Mouse (Mus musculus): Measurements from ENCODE around the gene Rhbdd1.
A peak's percentile ranks its signal among the peaks of the same experiment; 100 is the strongest.

Rhbdd1 gene

DNA sequence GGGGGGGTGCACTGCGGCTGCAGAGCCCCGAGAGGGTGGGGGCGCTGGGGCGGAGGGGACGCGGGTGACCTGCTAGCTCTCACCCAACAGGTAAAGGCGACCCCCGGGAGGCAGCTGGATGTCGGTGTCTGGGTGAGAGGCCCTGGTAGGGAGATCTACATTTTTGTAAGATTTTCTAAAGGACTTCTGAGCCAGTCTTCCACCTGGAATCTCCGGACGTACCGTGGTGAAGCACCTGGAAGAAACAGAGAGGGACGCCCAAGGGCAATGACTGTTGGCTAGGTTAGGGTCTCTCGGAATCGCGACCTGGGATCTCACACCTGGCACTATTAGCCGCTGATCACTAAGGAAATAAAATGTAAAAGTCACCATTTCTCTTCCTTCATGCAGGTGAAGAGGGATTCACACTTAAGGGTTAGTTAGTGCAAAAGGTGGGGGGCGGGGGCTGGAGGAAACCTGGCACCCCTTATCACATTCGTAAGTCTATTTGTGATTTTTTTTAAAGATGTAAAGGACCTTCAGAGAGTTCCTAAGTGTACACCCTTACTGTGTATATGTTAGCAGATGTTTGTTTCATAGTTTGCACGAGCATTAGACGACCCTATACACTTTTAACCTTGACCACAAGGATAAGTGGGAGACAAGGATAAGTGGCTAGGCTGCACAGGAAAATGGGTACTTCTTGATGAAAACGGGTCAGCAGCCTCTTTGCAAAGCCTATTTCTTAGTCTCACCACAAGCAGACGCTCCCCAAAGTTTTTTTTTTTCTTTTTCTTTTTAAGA lies 24.1 kb upstream of the Rhbdd1 start:
- no peak for DNase-seq (ENCODE audit: low spot score in 2 of 2)

DNA sequence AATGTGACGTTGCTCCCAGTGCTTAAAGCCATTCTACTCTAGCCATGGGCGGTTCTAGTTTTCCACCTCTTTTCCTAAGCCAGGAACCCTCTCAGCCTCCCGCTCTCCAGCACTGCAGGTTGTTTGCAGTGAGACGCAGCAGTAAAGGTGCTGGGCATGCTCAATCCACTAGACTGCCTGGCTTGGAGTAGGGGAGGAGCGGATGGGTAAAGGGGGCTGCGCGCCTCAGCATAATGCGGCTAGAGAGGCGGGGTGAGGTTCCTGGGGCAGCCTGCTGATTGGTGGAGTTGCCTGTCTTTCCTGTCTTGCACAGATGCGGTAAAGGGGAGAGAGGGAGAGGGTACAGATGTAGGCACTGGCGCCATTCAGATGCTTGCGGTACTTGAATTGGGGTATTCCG lies 23.5 kb upstream of the Rhbdd1 start:
- DNase-seq (ENCODE audit: low spot score in 2 of 2) = peak; percentile 63 to 75

GRCm38 (mm10) chr1:82294102-82294501 lies 22.1 kb upstream of the Rhbdd1 start:
- DNase-seq (ENCODE audit: low spot score in 2 of 2) = peak in 1 of 2 experiments; percentile 28

DNA sequence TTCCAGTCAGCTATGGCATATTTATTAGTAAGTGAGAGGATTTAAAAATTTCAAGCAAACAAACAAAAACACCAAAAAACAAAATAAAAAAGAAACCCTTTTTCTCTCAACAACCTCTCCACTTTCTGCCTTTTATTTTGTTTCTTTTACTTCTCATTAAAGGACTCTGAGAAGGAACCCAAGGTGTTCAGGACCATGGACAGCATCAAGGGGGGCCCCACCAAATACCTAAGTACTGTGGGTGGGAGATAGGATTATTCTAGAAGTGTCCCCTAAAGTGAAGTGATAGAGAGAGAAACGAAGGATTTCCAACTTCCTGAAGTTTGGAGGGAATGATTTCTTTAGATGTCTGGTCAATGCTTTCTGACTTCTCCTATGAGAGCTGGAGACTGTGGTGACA lies 17.7 kb upstream of the Rhbdd1 start:
- DNase-seq (ENCODE audit: low spot score in 2 of 2) = no peak

- DNase-seq (ENCODE audit: low spot score in 2 of 2) = no peak
These were observed 11.8 kb upstream of the Rhbdd1 start for GRCm38 (mm10) chr1:82304483-82304882.

- DNase-seq (ENCODE audit: low spot score in 2 of 2) = no peak
These were observed 484 bp downstream of the Rhbdd1 start for GRCm38 (mm10) chr1:82316746-82317126.

GRCm38 (mm10) chr1:82320456-82320855 lies 4.2 kb downstream of the Rhbdd1 start:
- DNase-seq (ENCODE audit: low spot score in 2 of 2) = no peak

DNA sequence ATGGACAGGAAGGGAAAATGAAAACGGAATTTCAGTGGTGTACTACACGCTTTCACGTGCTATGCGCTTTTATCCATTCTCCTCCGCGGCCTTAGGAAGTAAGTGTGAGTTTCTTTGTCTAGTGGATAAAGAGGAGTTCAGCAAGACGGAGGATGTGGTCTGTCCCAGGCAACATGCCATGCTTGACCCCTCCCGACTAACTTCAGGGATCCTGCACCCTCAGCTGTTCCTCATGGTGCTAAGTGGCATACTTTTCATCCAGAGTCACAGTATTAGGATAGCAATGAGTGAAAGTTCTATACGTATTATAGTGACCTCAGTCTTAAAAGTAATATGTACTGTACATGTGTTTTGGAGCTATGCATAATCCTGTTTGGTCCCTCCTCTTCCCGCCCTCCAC lies 4.6 kb downstream of the Rhbdd1 start:
- no peak for DNase-seq (ENCODE audit: low spot score in 2 of 2)

- DNase-seq (ENCODE audit: low spot score in 2 of 2) = no peak
These were observed 5.2 kb downstream of the Rhbdd1 start for GRCm38 (mm10) chr1:82321441-82321840.

DNA sequence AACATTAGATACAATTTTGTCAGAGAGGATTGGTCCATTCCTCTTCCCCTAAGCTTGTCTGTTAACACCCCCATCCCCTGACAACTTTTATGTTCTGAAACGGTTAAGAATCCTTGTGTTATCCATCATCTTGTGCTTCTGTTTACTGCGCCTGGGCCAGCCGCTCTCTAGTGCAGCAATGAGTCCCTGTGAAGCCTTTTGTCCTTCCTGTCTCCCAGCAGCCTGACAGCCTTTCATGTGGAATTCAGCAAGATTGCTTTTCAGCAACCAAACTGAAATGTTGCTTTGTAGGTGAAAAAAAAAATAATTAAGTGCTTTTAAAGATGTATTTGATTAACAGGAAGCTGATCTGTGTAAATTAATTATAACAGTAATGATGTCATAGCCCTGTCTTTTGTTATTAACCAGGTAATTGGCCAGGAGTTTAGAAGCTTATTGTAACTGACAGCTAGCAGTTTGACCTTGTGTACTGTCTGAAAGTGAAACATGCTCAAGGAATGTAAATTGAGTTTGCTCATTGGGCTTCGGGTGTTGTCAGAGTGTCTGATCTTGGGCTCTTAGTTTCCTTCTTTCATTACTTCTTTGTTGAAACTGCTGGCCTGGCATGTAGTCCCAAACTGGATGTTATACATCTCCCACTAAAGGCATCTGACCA lies 8.0 kb downstream of the Rhbdd1 start:
- DNase-seq (ENCODE audit: low spot score in 2 of 2) = no peak

- no peak for DNase-seq (ENCODE audit: low spot score in 2 of 2)
These were observed 9.9 kb downstream of the Rhbdd1 start for GRCm38 (mm10) chr1:82326120-82326519.

- DNase-seq (ENCODE audit: low spot score in 2 of 2) = no peak
These were observed 12.0 kb downstream of the Rhbdd1 start for GRCm38 (mm10) chr1:82328033-82328775.

- no peak for DNase-seq (ENCODE audit: low spot score in 2 of 2)
These were observed 13.1 kb downstream of the Rhbdd1 start for GRCm38 (mm10) chr1:82329237-82329953.

- no peak for DNase-seq (ENCODE audit: low spot score in 2 of 2)
These were observed 13.6 kb downstream of the Rhbdd1 start for GRCm38 (mm10) chr1:82329954-82330247.

DNA sequence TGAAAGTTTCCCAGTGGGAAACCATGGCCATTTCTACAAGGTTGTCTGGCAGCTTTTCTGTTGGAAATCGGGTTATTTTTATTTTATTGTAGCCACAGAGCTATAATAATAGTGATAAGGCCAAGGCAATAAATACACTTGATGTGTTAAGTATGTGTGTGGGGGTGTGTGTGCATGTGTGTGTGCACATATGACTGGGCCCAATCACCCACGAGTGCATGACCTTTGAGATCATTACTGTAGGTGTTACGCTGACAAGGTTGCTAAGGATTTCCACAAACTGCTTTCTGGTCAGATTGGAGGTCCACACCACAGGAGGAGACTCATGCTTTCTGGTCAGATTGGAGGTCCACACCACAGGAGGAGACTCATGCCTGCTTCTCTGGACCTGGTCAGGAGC lies 18.3 kb downstream of the Rhbdd1 start:
- DNase-seq (ENCODE audit: low spot score in 2 of 2) = no peak

DNA sequence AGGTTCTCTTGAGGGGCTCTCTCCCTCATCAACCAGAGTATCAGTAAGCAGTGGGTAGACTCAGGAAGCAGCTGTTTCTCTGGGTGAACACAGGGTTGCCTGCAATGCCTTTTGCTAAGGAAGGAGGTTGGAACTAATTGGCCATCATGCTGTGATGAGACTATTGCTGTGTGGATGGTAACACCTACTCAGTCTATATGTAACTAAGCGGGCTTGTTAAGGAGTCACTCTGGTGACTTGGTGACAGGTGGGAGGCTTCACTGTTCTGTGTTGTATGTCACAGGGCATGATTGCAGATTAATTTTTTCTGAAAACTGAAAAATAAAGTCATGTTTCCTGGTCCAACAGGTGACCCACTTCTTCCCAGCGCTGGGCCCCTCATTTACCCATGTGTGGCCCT lies 36.8 kb downstream of the Rhbdd1 start:
- DNase-seq (ENCODE audit: low spot score in 2 of 2) = no peak

- DNase-seq (ENCODE audit: low spot score in 2 of 2) = no peak
These were observed 37.5 kb downstream of the Rhbdd1 start for GRCm38 (mm10) chr1:82353755-82354154.

DNA sequence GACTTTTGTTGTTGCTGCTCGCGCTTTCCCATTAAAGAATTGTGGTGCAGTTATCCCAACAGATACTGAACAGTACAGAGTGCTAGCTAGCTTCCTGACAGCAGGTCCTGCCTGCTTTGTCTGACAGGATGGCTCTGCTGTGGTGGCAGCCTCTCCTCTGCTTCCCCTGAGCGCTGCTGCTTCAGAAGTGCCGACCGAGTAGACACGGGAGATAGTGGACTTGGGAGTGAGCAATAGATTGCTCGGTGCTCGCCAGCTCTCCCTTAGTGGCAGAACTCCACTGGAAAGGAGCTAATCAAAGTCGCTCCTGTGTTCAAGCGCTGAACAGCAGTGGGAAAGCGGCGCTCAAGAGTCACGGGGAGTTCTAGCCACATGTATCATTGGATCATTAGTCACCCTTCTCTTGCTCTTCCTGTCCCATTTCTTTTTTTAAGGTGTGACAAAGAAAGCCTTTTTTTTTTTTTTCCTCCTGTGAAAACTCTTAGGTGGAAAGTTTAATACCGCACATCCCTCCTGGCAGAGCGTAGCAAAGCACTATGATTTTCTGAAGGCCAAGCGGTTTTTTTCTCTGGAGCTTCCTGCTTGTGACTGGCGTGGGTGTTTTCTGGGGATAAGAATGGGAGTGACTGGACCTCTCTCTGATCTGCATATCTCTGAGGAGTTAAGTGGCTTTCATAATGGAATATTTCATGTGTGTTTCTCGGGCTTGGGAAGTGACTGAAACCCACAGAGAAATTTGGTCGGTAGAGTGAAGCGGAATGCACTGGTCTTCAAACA lies 42.8 kb downstream of the Rhbdd1 start:
- DNase-seq (ENCODE audit: low spot score in 2 of 2) = no peak

- no peak for DNase-seq (ENCODE audit: low spot score in 2 of 2)
These were observed 43.4 kb downstream of the Rhbdd1 start for GRCm38 (mm10) chr1:82359648-82360026.

DNA sequence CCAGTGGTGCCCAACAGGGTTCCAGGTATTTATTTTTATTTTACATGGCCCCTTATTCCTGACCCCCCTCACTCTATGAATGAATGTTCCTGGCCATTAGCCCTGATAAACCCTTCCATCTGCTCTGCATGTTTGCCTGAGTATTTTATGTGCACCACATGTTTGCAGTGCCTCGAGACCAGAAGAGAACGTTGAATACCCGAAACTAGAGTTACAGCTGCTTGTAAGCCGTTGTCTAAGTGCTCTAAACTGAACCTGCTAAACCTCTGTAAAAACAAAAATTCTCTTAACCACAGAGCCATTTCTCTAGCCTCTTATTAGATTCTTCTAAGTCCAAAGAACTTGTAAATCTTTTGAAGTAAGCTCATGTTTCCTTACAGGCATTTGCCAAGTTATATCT lies 45.0 kb downstream of the Rhbdd1 start:
- no peak for DNase-seq (ENCODE audit: low spot score in 2 of 2)

- DNase-seq (ENCODE audit: low spot score in 2 of 2) = peak in 1 of 2 experiments; percentile 5
These were observed 45.9 kb downstream of the Rhbdd1 start for GRCm38 (mm10) chr1:82362165-82362564.

GRCm38 (mm10) chr1:82364047-82364446 lies 47.8 kb downstream of the Rhbdd1 start:
- no peak for DNase-seq (ENCODE audit: low spot score in 2 of 2)
